Mouse (Mus musculus) forebrain, embryonic 11.5 days (tissue): ENCODE data around the gene Nfkbie. TPM values are rescaled to one million over a fixed set of nuclear protein-coding genes. Genes with fewer than 3 reads are reported as not detected.

Source experiments
- ATAC-seq: fragments of 200-750 bp; cut with Nextera tagmentation; replicated peaks from 2 replicates; pipeline ENCODE4 v1.8.0; 2017; ENCODE audit warnings: moderate TSS enrichment; ENCODE audit not compliant: low FRiP score
- DNase-seq: peaks from one replicate; pipeline ENCODE4 v3.0.0-alpha.2; 2017; ENCODE audit warnings: low spot score
- H3K27ac ChIP-seq: fragments of 300-500 bp; sonication (generic); 2 replicates; pipeline ENCODE4 v1.5.1; 2014; ENCODE audit warnings: low read depth, low read length
- H3K27me3 ChIP-seq: fragments of 300-500 bp; sonication (generic); 2 replicates; pipeline ENCODE4 v1.6.1; 2014; ENCODE audit warnings: mild to moderate bottlenecking, low read length, mixed read lengths; ENCODE audit not compliant: control insufficient read depth, insufficient read depth
- H3K36me3 ChIP-seq: fragments of 300-500 bp; sonication (generic); 2 replicates; pipeline ENCODE4 v1.6.1; 2014; ENCODE audit warnings: mild to moderate bottlenecking, low read length, moderate library complexity, mixed read lengths; ENCODE audit not compliant: control insufficient read depth, insufficient read depth
- H3K4me1 ChIP-seq: fragments of 300-500 bp; sonication (generic); replicated peaks from 2 replicates; pipeline ENCODE4 v1.6.1; 2014; ENCODE audit warnings: low read length, mixed read lengths; ENCODE audit not compliant: control insufficient read depth, insufficient read depth
- H3K4me2 ChIP-seq: fragments of 300-500 bp; sonication (generic); 2 replicates; pipeline ENCODE4 v1.6.1; 2014; ENCODE audit warnings: low read depth, mild to moderate bottlenecking, low read length, moderate library complexity, mixed read lengths; ENCODE audit not compliant: severe bottlenecking
- H3K4me3 ChIP-seq: fragments of 300-500 bp; sonication (generic); 2 replicates; pipeline ENCODE4 v1.5.1; 2014; ENCODE audit warnings: low read depth, low read length
- H3K9ac ChIP-seq: fragments of 300-500 bp; sonication (generic); 2 replicates; pipeline ENCODE4 v1.6.1; 2014; ENCODE audit warnings: low read length
- H3K9me3 ChIP-seq: fragments of 300-500 bp; sonication (generic); 2 replicates; pipeline ENCODE4 v1.6.1; 2016; ENCODE audit warnings: low read length, mixed read lengths; ENCODE audit not compliant: control insufficient read depth
- WGBS: fragments of 180-500 bp; shearing (Covaris S2); extraction: QIAGEN DNeasy Blood & Tissue Kit; methylation state at CpG from one replicate; pipeline ENCODE4 v1.1.7; 2014; 5-methylcytosine and 5-hydroxymethylcytosine counted together
- polyA plus RNA-seq: library from polyadenylated mRNA; unstranded; fragments of >200 nt; fragmentation: Nextera tagmentation; extraction: Ambion mirVana; gene quantifications from 2 replicates; pipeline ENCODE4 v1.2.1, GENCODE M21; 2014

Gene Nfkbie
- 5.9 and 6.0 TPM in 2 replicates for polyA plus RNA-seq

- peak within 1 kb of the TSS; percentile 63 for H3K4me3 ChIP-seq
- under 1% methylated on average over 45 of the region's 45 CpGs for WGBS
- DNase-seq (peak; percentile 97), ATAC-seq (peak; percentile 80)
- peak within 1 kb of the TSS; percentile 65 for H3K9ac ChIP-seq
- no peak within 1 kb of the TSS for H3K27ac ChIP-seq
- peaks cover 4% of the 10 kb centered on the region; the same call in 1 of the 2 replicates for H3K27me3 ChIP-seq
- H3K4me1 ChIP-seq = peaks cover 4% of the 10 kb centered on the region
- H3K36me3 ChIP-seq = no peaks in the 10 kb centered on the region
- H3K9me3 ChIP-seq = no peaks in the 10 kb centered on the region
- H3K4me2 ChIP-seq = peak within 1 kb of the TSS; percentile 98
Observed at GRCm38 (mm10) chr17:45555452-45556106, at the start of gene Nfkbie. Nfkbie (plus strand) TSS chr17:45555703.

GRCm38 (mm10) chr17:45505941-45506465 is 49.5 kb upstream of the Nfkbie start:
- H3K9ac ChIP-seq = no peak overlapping the region

GRCm38 (mm10) chr17:45506700-45507189 is 48.8 kb upstream of the Nfkbie start, which contains the start of gene Aars2:
Aars2 (plus strand) TSS chr17:45506841.
- no peaks in the 10 kb centered on the region for H3K27me3 ChIP-seq
- DNase-seq (peak; percentile 97), ATAC-seq (peak; percentile 96)
- peak within 1 kb of the TSS; percentile 75 for H3K9ac ChIP-seq
- no peak within 1 kb of the TSS for H3K27ac ChIP-seq
- no peaks in the 10 kb centered on the region for H3K9me3 ChIP-seq
- H3K4me3 ChIP-seq = peak within 1 kb of the TSS; percentile 76
- H3K36me3 ChIP-seq = peaks cover 3% of the 10 kb centered on the region; the same call in 1 of the 2 replicates
- peak within 1 kb of the TSS; percentile 41; the same call in 1 of the 2 replicates for H3K4me2 ChIP-seq
- under 1% methylated on average over 42 of the region's 42 CpGs for WGBS
- no peaks in the 10 kb centered on the region; the same call in 1 of the 2 replicates for H3K4me1 ChIP-seq

More at GRCm38 (mm10) chr17:45505941-45506465, 49.5 kb upstream of the Nfkbie start:
- Histone ChIP-seq H3K9me3 (no peaks in the 10 kb centered on the region), H3K4me3 (no peak overlapping the region), H3K27me3 (no peaks in the 10 kb centered on the region), H3K4me2 (no peak overlapping the region), H3K4me1 (no peaks in the 10 kb centered on the region; the same call in 1 of the 2 replicates), H3K36me3 (peaks cover 3% of the 10 kb centered on the region; the same call in 1 of the 2 replicates), H3K27ac (no peak overlapping the region)
- WGBS = 75% methylated on average over 6 of the region's 6 CpGs
- no peak for ATAC-seq
- no peak for DNase-seq

GRCm38 (mm10) chr17:45510871-45511270 is 44.6 kb upstream of the Nfkbie start:
- 90% methylated on average over 4 of the region's 4 CpGs for WGBS
- ATAC-seq (no peak), DNase-seq (no peak)
- Histone ChIP-seq H3K36me3 (peaks cover 3% of the 10 kb centered on the region; the same call in 1 of the 2 replicates), H3K27ac (no peak overlapping the region), H3K4me2 (no peak overlapping the region), H3K27me3 (no peaks in the 10 kb centered on the region), H3K9ac (no peak overlapping the region), H3K4me1 (no peaks in the 10 kb centered on the region; the same call in 1 of the 2 replicates), H3K9me3 (no peaks in the 10 kb centered on the region), H3K4me3 (no peak overlapping the region)

- Histone ChIP-seq H3K4me3 (no peak overlapping the region), H3K9me3 (no peaks in the 10 kb centered on the region), H3K4me2 (no peak overlapping the region), H3K36me3 (peaks cover 3% of the 10 kb centered on the region; the same call in 1 of the 2 replicates), H3K9ac (no peak overlapping the region), H3K4me1 (no peaks in the 10 kb centered on the region), H3K27me3 (no peaks in the 10 kb centered on the region), H3K27ac (no peak overlapping the region)
- WGBS = 94% methylated on average over 4 of the region's 4 CpGs
- DNase-seq (no peak), ATAC-seq (no peak)
Observed at GRCm38 (mm10) chr17:45511757-45512156, 43.7 kb upstream of the Nfkbie start.

GRCm38 (mm10) chr17:45515204-45515726 is 40.2 kb upstream of the Nfkbie start:
- DNase-seq (no peak), ATAC-seq (no peak)
- Histone ChIP-seq H3K9ac (no peak overlapping the region), H3K27ac (no peak overlapping the region), H3K4me3 (no peak overlapping the region), H3K27me3 (no peaks in the 10 kb centered on the region), H3K9me3 (no peaks in the 10 kb centered on the region), H3K4me1 (no peaks in the 10 kb centered on the region), H3K4me2 (no peak overlapping the region), H3K36me3 (no peaks in the 10 kb centered on the region; the same call in 1 of the 2 replicates)
- 59% methylated on average over 15 of the region's 15 CpGs for WGBS

- no peaks in the 10 kb centered on the region for H3K27me3 ChIP-seq
- no peak overlapping the region for H3K4me3 ChIP-seq
- 90% methylated on average over 10 of the region's 10 CpGs for WGBS
- ATAC-seq (no peak), DNase-seq (no peak)
- H3K4me2 ChIP-seq = no peak overlapping the region
- H3K36me3 ChIP-seq = no peaks in the 10 kb centered on the region; the same call in 1 of the 2 replicates
- no peak overlapping the region for H3K9ac ChIP-seq
- H3K9me3 ChIP-seq = no peaks in the 10 kb centered on the region
- H3K27ac ChIP-seq = no peak overlapping the region
- H3K4me1 ChIP-seq = no peaks in the 10 kb centered on the region
Observed at GRCm38 (mm10) chr17:45515806-45516205, 39.7 kb upstream of the Nfkbie start.

- Histone ChIP-seq H3K9ac (no peak overlapping the region), H3K27me3 (no peaks in the 10 kb centered on the region), H3K27ac (no peak overlapping the region), H3K4me3 (no peak overlapping the region), H3K4me1 (no peaks in the 10 kb centered on the region), H3K9me3 (no peaks in the 10 kb centered on the region), H3K36me3 (no peaks in the 10 kb centered on the region; the same call in 1 of the 2 replicates), H3K4me2 (no peak overlapping the region)
- 56% methylated on average over 8 of the region's 8 CpGs for WGBS
- DNase-seq = peak; percentile 86
- peak; percentile 55; the same call in 1 of the 2 replicates for ATAC-seq
Observed at GRCm38 (mm10) chr17:45516488-45516887, 39.0 kb upstream of the Nfkbie start.
